Mouse (Mus musculus) C2C12 (cell line): Measurements from ENCODE around the gene Psrc1.

Source experiments
- CTCF ChIP-seq: IDR thresholded peaks from one replicate; pipeline ENCODE4 v1.5.1; 2011; ENCODE audit not compliant: control insufficient read depth, insufficient read depth, insufficient read length
- MYOG ChIP-seq: IDR thresholded peaks from one replicate; pipeline ENCODE4 v1.6.1; 2011; ENCODE audit not compliant: control insufficient read depth, insufficient read length; ENCODE audit errors: extremely low read depth

- TF ChIP-seq MYOG (no peak), CTCF (no peak)
Measured at GRCm38 (mm10) chr3:108413634-108414360, 30.2 kb downstream of the Psrc1 start.
